Mouse (Mus musculus): ENCODE measurements at regions not wholly inside any gene's neighbourhood (a gene's known extent, or its start where the extent isn't known, plus 50 kb on each side); places are given as distances from the start of the nearest gene placed in this dataset.

GRCm38 (mm10) chr2:82828222-82828621 lies 115.2 kb upstream of the Fsip2 start:
- WGBS = 25% methylated on average over 1 of the region's 1 CpGs
- no peak overlapping the region for H3K27ac ChIP-seq (replicated peaks)
- no peaks in the 10 kb centered on the region for H3K36me3 ChIP-seq
- no peaks in the 10 kb centered on the region for H3K9me3 ChIP-seq
- peak; percentile 81 for ATAC-seq (replicated peaks)
- H3K9ac ChIP-seq (replicated peaks) = no peak overlapping the region
- no peaks in the 10 kb centered on the region for H3K27me3 ChIP-seq
- no peaks in the 10 kb centered on the region for H3K4me1 ChIP-seq
- no peak overlapping the region for H3K4me3 ChIP-seq
- H3K4me2 ChIP-seq (replicated peaks) = no peak overlapping the region

- Histone ChIP-seq H3K4me2 (replicated peaks) (no peak overlapping the region), H3K27ac (replicated peaks) (no peak overlapping the region), H3K9me3 (no peaks in the 10 kb centered on the region), H3K4me3 (no peak overlapping the region), H3K36me3 (no peaks in the 10 kb centered on the region), H3K27me3 (no peaks in the 10 kb centered on the region), H3K9ac (replicated peaks) (no peak overlapping the region), H3K4me1 (no peaks in the 10 kb centered on the region)
- ATAC-seq (replicated peaks) = no peak
- 96% methylated on average over 2 of the region's 2 CpGs for WGBS
These were observed 103.6 kb upstream of the Fsip2 start for GRCm38 (mm10) chr2:82839852-82840251.

- no peak overlapping the region for H3K4me2 ChIP-seq (replicated peaks)
- no peaks in the 10 kb centered on the region for H3K9me3 ChIP-seq
- 11% methylated on average over 3 of the region's 3 CpGs for WGBS
These were observed 96.2 kb upstream of the Fsip2 start for GRCm38 (mm10) chr2:82847271-82847670.

GRCm38 (mm10) chr2:82847692-82848091 lies 95.7 kb upstream of the Fsip2 start:
- Histone ChIP-seq H3K27ac (replicated peaks) (peak overlapping the region; percentile 25; the same call in 1 of the 2 replicates), H3K4me2 (replicated peaks) (no peak overlapping the region)

More at GRCm38 (mm10) chr2:82847271-82847670, 96.2 kb upstream of the Fsip2 start:
- ATAC-seq (replicated peaks) = peak; percentile 88
- no peak overlapping the region for H3K4me3 ChIP-seq
- no peak overlapping the region; the same call in 1 of the 2 replicates for H3K27ac ChIP-seq (replicated peaks)
- H3K27me3 ChIP-seq = no peaks in the 10 kb centered on the region
- H3K9ac ChIP-seq (replicated peaks) = no peak overlapping the region
- no peaks in the 10 kb centered on the region for H3K36me3 ChIP-seq
- H3K4me1 ChIP-seq = peaks cover 15% of the 10 kb centered on the region

More at GRCm38 (mm10) chr2:82847692-82848091, 95.7 kb upstream of the Fsip2 start:
- H3K9ac ChIP-seq (replicated peaks) = no peak overlapping the region
- H3K27me3 ChIP-seq = no peaks in the 10 kb centered on the region
- peak; percentile 80 for ATAC-seq (replicated peaks)
- WGBS = 22% methylated on average over 6 of the region's 6 CpGs
- no peak overlapping the region for H3K4me3 ChIP-seq
- no peaks in the 10 kb centered on the region for H3K36me3 ChIP-seq
- H3K4me1 ChIP-seq = peaks cover 15% of the 10 kb centered on the region
- no peaks in the 10 kb centered on the region for H3K9me3 ChIP-seq
